Mouse (Mus musculus): ENCODE measurements around the gene Slc2a9. TPM values are rescaled to one million over a fixed set of nuclear protein-coding genes. Genes with fewer than 3 reads are reported as not detected.
"Not testable (repeated sequence)": the region's sequence is repeated elsewhere in the genome, so short reads cannot be mapped to it uniquely, and the experiment has no call there.

Slc2a9 gene
- total and polyA plus RNA-seq, 3 experiments, result 1.6 to 2.8 (median 2.3) TPM

DNA sequence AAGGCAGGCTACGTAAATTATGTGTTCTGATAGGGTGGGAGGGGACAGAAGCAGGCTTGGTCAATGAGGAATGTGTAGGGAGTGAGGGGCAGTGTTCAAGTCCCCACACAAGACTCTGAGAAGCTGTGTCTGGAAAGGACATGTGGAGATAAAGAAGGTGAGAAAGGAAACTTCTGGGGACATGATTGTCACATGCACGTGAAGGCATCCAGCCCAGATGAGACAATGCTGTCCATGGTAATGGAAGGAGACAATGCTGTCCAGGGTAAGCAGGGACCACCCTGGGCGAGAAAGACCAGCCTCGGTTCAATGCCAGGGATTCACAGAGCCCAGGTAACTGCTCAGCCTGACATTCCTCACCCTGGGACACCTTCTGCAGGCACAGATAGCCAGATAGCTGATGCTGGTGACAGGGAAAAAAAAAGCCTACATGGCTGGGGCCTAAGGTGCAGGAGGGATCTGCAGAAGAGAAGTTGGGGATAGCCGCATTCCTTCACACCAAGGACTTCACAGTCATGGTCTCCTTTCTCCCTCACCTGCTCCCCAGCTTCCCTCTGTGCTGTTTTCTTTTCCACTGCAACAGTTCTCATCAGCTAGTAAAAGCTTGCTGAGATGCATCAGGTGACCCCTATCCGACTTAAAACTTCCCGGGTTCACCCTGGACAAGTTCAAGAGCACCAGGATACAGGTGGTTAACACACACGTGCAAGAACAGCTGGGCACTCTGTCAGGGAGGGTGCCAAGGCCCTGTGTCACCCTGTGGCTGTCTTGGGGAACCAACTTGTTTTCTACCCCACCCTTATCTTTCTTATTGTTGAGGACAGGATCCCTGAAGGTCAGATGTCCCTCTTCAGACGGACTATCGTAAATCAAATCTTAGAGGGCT is 21.9 kb downstream of the Slc2a9 start:
- dilution Hi-C loops (cut with MboI; ENCODE audit: extremely low pct_ligation_motif_present, extremely low pct_unique_long_range_greater_than_20kb, low sequenced_read_pairs), result no loop called here
- no peak for DNase-seq (ENCODE audit: extremely low read depth)

GRCm38 (mm10) chr5:38479908-38480725 is 22.8 kb downstream of the Slc2a9 start:
- H3K27me3 ChIP-seq (replicated peaks), result no peaks in the 10 kb centered on the region
- H3K4me2 ChIP-seq (ENCODE audit: insufficient read depth, low read depth, poor library complexity, severe bottlenecking), result peak overlapping the region; percentile 41
- peak overlapping the region; percentile 59 to 70 (median 67) for H3K4me3 ChIP-seq (replicated peaks in 1 of 3; ENCODE audit: low read depth in 2 of 3, low read length in 2 of 3, poor library complexity in 1 of 3)
- H3K36me3 ChIP-seq (replicated peaks in 1 of 2; ENCODE audit: control insufficient read depth in 1 of 2, insufficient read depth in 1 of 2, low read length in 1 of 2), result peaks cover 4 to 25% of the 10 kb centered on the region in 2 experiments
- DNase-seq (ENCODE audit: extremely low read depth), result peak; percentile 72
- TF ChIP-seq MYC (IDR thresholded peaks at IDR 0.05; ENCODE audit: low read depth, low read length) (0 out of 2 replicates have a peak, but pooled peaks have one; percentile 20), TBP (conservative IDR thresholded peaks at IDR 0.05; ENCODE audit: low read depth, low read length) (peak; percentile 66), ELF1 (IDR thresholded peaks at IDR 0.05; ENCODE audit: low read depth, low read length) (peak; percentile 67), ZNF384 (IDR thresholded peaks at IDR 0.05; ENCODE audit: low read depth, low read length) (peak; percentile 86), MXI1 (IDR thresholded peaks at IDR 0.05; ENCODE audit: low read depth, low read length) (0 out of 2 replicates have a peak, but pooled peaks have one; percentile 58), RCOR1 (conservative IDR thresholded peaks at IDR 0.05; ENCODE audit: low read depth, low read length) (no peak), EP300 (IDR thresholded peaks at IDR 0.05; ENCODE audit: low read length) (no peak), BHLHE40 (IDR thresholded peaks at IDR 0.05; ENCODE audit: low read depth, low read length) (peak; percentile 40; the same call in 1 of the 2 replicates), IRF4 (IDR thresholded peaks at IDR 0.05; ENCODE audit: low read depth, low read length) (peak; percentile 36; the same call in 1 of the 2 replicates), POLR2A (IDR thresholded peaks at IDR 0.05; ENCODE audit: low read depth, low read length) (peak; percentile 60), USF2 (conservative IDR thresholded peaks at IDR 0.05; ENCODE audit: low read depth, low read length) (no peak), HCFC1 (IDR thresholded peaks at IDR 0.05; ENCODE audit: low read depth, low read length) (peak; percentile 50)
- in situ Hi-C loops (cut with MboI; ENCODE audit: low pct_ligation_motif_present, low pct_unique_long_range_greater_than_20kb, low sequenced_read_pairs), result no loop called here
- H3K9ac ChIP-seq (ENCODE audit: insufficient read depth, low read depth), result peak overlapping the region; percentile 75
- H3K4me1 ChIP-seq (ENCODE audit: control insufficient read depth in 1 of 2, insufficient read depth in 2 of 2), result peaks cover 3 to 22% of the 10 kb centered on the region in 2 experiments
- H3K9me3 ChIP-seq (replicated peaks; ENCODE audit: low read length), result peaks cover 11% of the 10 kb centered on the region
- dilution Hi-C loops (cut with MboI; ENCODE audit: extremely low pct_ligation_motif_present, extremely low pct_unique_long_range_greater_than_20kb, low sequenced_read_pairs), result no loop called here
- no peaks in the 10 kb centered on the region for H3K79me2 ChIP-seq (replicated peaks; ENCODE audit: control insufficient read depth, extremely low read depth, insufficient read depth, poor library complexity, severe bottlenecking)
- H3K27ac ChIP-seq (ENCODE audit: insufficient read depth, low read depth), result peak overlapping the region; percentile 9; the same call in 1 of the 2 replicates

More for the DNA sequence above, 21.9 kb downstream of the Slc2a9 start:
- no peak overlapping the region for H3K4me3 ChIP-seq (replicated peaks in 1 of 3; ENCODE audit: low read depth in 2 of 3, low read length in 2 of 3, poor library complexity in 1 of 3)
- TF ChIP-seq E2F4 (IDR thresholded peaks at IDR 0.05; ENCODE audit: insufficient replicate concordance, low read depth, low read length) (no peak), TCF12 (IDR thresholded peaks at IDR 0.05; ENCODE audit: low read depth, low read length) (no peak), SIN3A (IDR thresholded peaks at IDR 0.05; ENCODE audit: low read length) (no peak), HCFC1 (IDR thresholded peaks at IDR 0.05; ENCODE audit: low read depth, low read length) (no peak), GABPA (IDR thresholded peaks at IDR 0.05; ENCODE audit: insufficient replicate concordance, low read depth, low read length) (no peak), ZC3H11A (IDR thresholded peaks at IDR 0.05; ENCODE audit: low read depth, low read length) (no peak), CTCF (conservative IDR thresholded peaks at IDR 0.05 in 1 of 2, IDR thresholded peaks at IDR 0.05 in 1 of 2; ENCODE audit: low read depth in 2 of 2, low read length in 2 of 2) (no peak)
- H3K36me3 ChIP-seq (replicated peaks in 1 of 2; ENCODE audit: control insufficient read depth in 1 of 2, insufficient read depth in 1 of 2, low read length in 1 of 2), result peaks cover 4 to 21% of the 10 kb centered on the region in 2 experiments
- no peaks in the 10 kb centered on the region for H3K79me2 ChIP-seq (replicated peaks; ENCODE audit: control insufficient read depth, extremely low read depth, insufficient read depth, poor library complexity, severe bottlenecking)
- in situ Hi-C loops (cut with MboI; ENCODE audit: low pct_ligation_motif_present, low pct_unique_long_range_greater_than_20kb, low sequenced_read_pairs), result no loop called here
- H3K4me1 ChIP-seq (ENCODE audit: control insufficient read depth in 1 of 2, insufficient read depth in 2 of 2), result peaks cover 3 to 22% of the 10 kb centered on the region in 2 experiments
- H3K4me2 ChIP-seq (ENCODE audit: insufficient read depth, low read depth, poor library complexity, severe bottlenecking), result no peak overlapping the region
- no peak overlapping the region for H3K27ac ChIP-seq (ENCODE audit: insufficient read depth, low read depth)
- H3K27me3 ChIP-seq (replicated peaks), result no peaks in the 10 kb centered on the region
- peaks cover 8% of the 10 kb centered on the region for H3K9me3 ChIP-seq (replicated peaks; ENCODE audit: low read length)
- no peak overlapping the region for H3K9ac ChIP-seq (ENCODE audit: insufficient read depth, low read depth)

DNA sequence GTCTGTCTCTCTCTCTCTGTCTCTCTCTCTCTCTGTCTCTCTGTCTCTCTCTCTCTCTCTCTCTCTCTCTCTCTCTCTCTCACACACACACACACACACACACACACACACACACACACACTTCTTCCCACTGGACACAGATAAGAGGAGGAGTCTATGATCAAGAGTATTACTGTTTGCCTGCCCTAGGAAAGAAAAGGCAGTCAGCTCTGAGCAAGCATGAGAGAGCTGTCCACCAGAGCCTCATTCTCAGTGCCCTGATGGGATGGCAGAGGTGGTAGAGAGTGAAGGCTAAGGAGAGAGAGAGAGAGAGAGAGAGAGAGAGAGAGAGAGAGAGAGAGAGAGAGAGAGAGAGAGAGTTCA is 23.4 kb downstream of the Slc2a9 start:
- Histone ChIP-seq H3K4me2 (ENCODE audit: insufficient read depth, low read depth, poor library complexity, severe bottlenecking) (peak overlapping the region; percentile 41), H3K4me1 (ENCODE audit: control insufficient read depth in 1 of 2, insufficient read depth in 2 of 2) (peaks cover 3 to 22% of the 10 kb centered on the region in 2 experiments), H3K4me3 (replicated peaks in 1 of 3; ENCODE audit: low read depth in 2 of 3, low read length in 2 of 3, poor library complexity in 1 of 3) (peak overlapping the region; percentile 59 to 70 (median 67)), H3K36me3 (replicated peaks in 1 of 2; ENCODE audit: control insufficient read depth in 1 of 2, insufficient read depth in 1 of 2, low read length in 1 of 2) (peaks cover 4 to 25% of the 10 kb centered on the region in 2 experiments), H3K9me3 (replicated peaks; ENCODE audit: low read length) (peaks cover 11% of the 10 kb centered on the region), H3K9ac (ENCODE audit: insufficient read depth, low read depth) (peak overlapping the region; percentile 75)
- H3K27me3 ChIP-seq (replicated peaks); H3K27ac ChIP-seq (ENCODE audit: insufficient read depth, low read depth); dilution Hi-C loops (cut with MboI; ENCODE audit: extremely low pct_ligation_motif_present, extremely low pct_unique_long_range_greater_than_20kb, low sequenced_read_pairs); in situ Hi-C loops (cut with MboI; ENCODE audit: low pct_ligation_motif_present, low pct_unique_long_range_greater_than_20kb, low sequenced_read_pairs); DNase-seq (ENCODE audit: extremely low read depth); H3K79me2 ChIP-seq (replicated peaks; ENCODE audit: control insufficient read depth, extremely low read depth, insufficient read depth, poor library complexity, severe bottlenecking): not testable (repeated sequence)

Measured in CH12.LX (cell line).